Mouse (Mus musculus): Measurements from ENCODE around the gene Vmn1r179. TPM values are rescaled to one million over a fixed set of nuclear protein-coding genes. Genes with fewer than 3 reads are reported as not detected.
"Not testable (repeated sequence)": the region's sequence is repeated elsewhere in the genome, so short reads cannot be mapped to it uniquely, and the experiment has no call there.

Gene Vmn1r179
- not detected for polyA plus RNA-seq (2017; shearing (Covaris generic))

- no peak for ATAC-seq
These were observed at the start of gene Vmn1r179 for GRCm38 (mm10) chr7:23926678-23927077. Vmn1r179 (plus strand) TSS chr7:23926978.

GRCm38 (mm10) chr7:23891709-23892108, 35.1 kb upstream of the Vmn1r179 start, which contains the start of gene Vmn1r178:
Vmn1r178 (plus strand) TSS chr7:23892009.
- ATAC-seq, result no peak

- ATAC-seq, result no peak
These were observed 23.6 kb downstream of the Vmn1r179 start, which contains the start of gene Vmn1r180 for GRCm38 (mm10) chr7:23950332-23950731. Vmn1r180 (plus strand) TSS chr7:23950632.

- ATAC-seq, result not testable (repeated sequence)
These were observed 41.3 kb downstream of the Vmn1r179 start for GRCm38 (mm10) chr7:23968044-23968443.

GRCm38 (mm10) chr7:23974315-23974714, 47.5 kb downstream of the Vmn1r179 start, which contains the start of gene Vmn1r181:
Vmn1r181 (plus strand) TSS chr7:23974615.
- ATAC-seq, result not testable (repeated sequence)

Other genes with a start within 250 kb of the Vmn1r179 start
- under 1 TPM in 1 of 3 experiments, not detected in 2; 0.06 TPM for gene Vmn1r173, start 226.3 kb upstream of the Vmn1r179 start, polyA plus RNA-seq (2017; shearing (Covaris generic))
- under 1 TPM in 1 of 3 experiments, not detected in 2; 0.05 TPM for gene Vmn1r174, start 174.7 kb upstream of the Vmn1r179 start, polyA plus RNA-seq (2017; shearing (Covaris generic))
- gene Vmn1r175, start 116.3 kb upstream of the Vmn1r179 start, polyA plus RNA-seq (2017; shearing (Covaris generic)), result not detected
- not detected for gene Vmn1r176, start 89.6 kb upstream of the Vmn1r179 start, polyA plus RNA-seq (2017; shearing (Covaris generic))
- gene Vmn1r177, start 60.5 kb upstream of the Vmn1r179 start, polyA plus RNA-seq (2017; shearing (Covaris generic)), result not detected
- not detected for gene Vmn1r178, start 35.0 kb upstream of the Vmn1r179 start, polyA plus RNA-seq (2017; shearing (Covaris generic))
- gene Vmn1r180, start 23.7 kb downstream of the Vmn1r179 start, polyA plus RNA-seq (2017; shearing (Covaris generic)), result not detected
- gene Vmn1r181, start 47.6 kb downstream of the Vmn1r179 start, polyA plus RNA-seq (2017; shearing (Covaris generic)), result not detected
- gene V1rd19, start 74.7 kb downstream of the Vmn1r179 start, polyA plus RNA-seq (2017; shearing (Covaris generic)), result not detected
- under 1 TPM in 1 of 3 experiments, not detected in 2; 0.04 TPM for gene Vmn1r183, start 126.3 kb downstream of the Vmn1r179 start, polyA plus RNA-seq (2017; shearing (Covaris generic))
- 10 to 100 TPM; 13.6 to 19.9 (median 17.2) TPM for gene Zfp180, start 154.9 kb downstream of the Vmn1r179 start, polyA plus RNA-seq (2017; shearing (Covaris generic))
- gene Zfp112, start 185.3 kb downstream of the Vmn1r179 start, polyA plus RNA-seq (2017; shearing (Covaris generic)), result 1 to 10 TPM in 1 of 3 experiments, under 1 TPM in 2; 0.44 to 1.1 (median 0.58) TPM
- 10 to 100 TPM; 14.7 to 18.5 (median 16.5) TPM for gene Zfp235, start 207.2 kb downstream of the Vmn1r179 start, polyA plus RNA-seq (2017; shearing (Covaris generic))
- 1 to 10 TPM in 2 of 3 experiments, under 1 TPM in 1; 0.75 to 2.1 (median 1.2) TPM for gene Zfp114, start 248.1 kb downstream of the Vmn1r179 start, polyA plus RNA-seq (2017; shearing (Covaris generic))